Mouse (Mus musculus): Measurements from ENCODE around the gene Rars. TPM values are rescaled to one million over a fixed set of nuclear protein-coding genes. Genes with fewer than 3 reads are reported as not detected.
"Not testable (repeated sequence)": the region's sequence is repeated elsewhere in the genome, so short reads cannot be mapped to it uniquely, and the experiment has no call there.

The Rars gene
- polyA plus RNA-seq, 1 experiment: 22.4 TPM

DNA sequence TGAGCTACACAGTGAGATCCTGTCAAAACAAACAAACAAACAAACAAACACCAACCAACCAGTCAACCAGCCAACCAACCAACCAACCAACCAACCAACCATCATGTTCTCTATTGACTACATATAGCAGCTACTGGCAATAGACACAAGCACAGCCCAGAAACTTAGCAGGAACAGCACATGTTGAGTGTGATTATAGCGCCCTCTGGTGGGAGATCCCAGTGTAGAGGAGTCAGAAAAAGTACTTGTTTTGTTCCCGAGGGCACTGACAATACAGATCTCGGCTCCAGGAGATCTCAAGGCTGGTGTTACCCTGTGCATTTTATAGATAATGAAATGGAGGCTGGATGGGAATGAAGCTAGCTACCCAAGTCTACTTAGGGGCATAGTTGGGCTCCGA is 18.4 kb upstream of the Rars start:
- Histone ChIP-seq H3K27ac (replicated peaks; ENCODE audit: low read depth, low read length) (no peak overlapping the region), H3K4me1 (ENCODE audit: control insufficient read depth, insufficient read depth, insufficient read length, low read length) (no peaks in the 10 kb centered on the region)

DNA sequence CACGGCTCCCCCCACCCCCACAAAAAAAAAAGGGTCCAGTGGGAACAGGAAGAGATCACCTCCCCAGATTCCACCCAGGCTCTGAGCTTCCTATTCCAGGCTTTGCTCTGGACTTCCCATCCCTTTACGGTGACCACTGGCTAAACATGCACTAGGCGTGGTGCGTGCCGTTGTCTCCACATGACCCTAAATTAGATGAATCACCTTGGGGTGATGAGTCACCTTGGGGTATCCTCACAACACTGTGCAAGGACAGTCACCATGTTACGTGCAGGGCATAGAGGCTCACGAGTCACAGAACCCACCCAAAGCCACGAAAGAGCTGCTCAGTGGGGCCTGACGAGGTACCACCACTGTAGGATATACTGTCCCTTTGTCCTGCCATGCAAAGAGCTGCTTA is 10.0 kb upstream of the Rars start:
- H3K4me1 ChIP-seq (ENCODE audit: control insufficient read depth, insufficient read depth, insufficient read length, low read length): no peaks in the 10 kb centered on the region
- H3K4me3 ChIP-seq (ENCODE audit: insufficient read depth, low read depth, low read length): no peak overlapping the region
- H3K27ac ChIP-seq (replicated peaks; ENCODE audit: low read depth, low read length): no peak overlapping the region

More for the DNA sequence above, 18.4 kb upstream of the Rars start:
- H3K4me3 ChIP-seq (ENCODE audit: insufficient read depth, low read depth, low read length): no peak overlapping the region

DNA sequence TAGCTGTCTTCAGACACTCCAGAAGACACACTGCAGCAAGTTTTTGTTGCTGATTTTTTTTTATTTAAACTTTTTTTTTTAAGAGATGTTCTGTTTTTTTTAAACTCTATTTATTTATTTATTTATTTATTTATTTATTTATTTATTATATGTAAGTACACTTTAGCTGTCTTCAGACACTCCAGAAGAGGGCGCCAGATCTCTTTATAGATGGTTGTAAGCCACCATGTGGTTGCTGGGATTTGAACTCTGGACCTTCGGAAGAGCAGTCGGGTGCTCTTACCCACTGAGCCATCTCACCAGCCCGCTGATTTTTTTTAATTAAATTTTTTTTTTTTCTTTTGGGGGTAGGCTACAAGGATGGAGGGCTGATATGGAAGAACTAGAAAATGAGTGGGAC is 8.3 kb upstream of the Rars start:
- not testable (repeated sequence) for H3K27ac ChIP-seq (replicated peaks; ENCODE audit: low read depth, low read length); H3K4me3 ChIP-seq (ENCODE audit: insufficient read depth, low read depth, low read length); H3K4me1 ChIP-seq (ENCODE audit: control insufficient read depth, insufficient read depth, insufficient read length, low read length)

DNA sequence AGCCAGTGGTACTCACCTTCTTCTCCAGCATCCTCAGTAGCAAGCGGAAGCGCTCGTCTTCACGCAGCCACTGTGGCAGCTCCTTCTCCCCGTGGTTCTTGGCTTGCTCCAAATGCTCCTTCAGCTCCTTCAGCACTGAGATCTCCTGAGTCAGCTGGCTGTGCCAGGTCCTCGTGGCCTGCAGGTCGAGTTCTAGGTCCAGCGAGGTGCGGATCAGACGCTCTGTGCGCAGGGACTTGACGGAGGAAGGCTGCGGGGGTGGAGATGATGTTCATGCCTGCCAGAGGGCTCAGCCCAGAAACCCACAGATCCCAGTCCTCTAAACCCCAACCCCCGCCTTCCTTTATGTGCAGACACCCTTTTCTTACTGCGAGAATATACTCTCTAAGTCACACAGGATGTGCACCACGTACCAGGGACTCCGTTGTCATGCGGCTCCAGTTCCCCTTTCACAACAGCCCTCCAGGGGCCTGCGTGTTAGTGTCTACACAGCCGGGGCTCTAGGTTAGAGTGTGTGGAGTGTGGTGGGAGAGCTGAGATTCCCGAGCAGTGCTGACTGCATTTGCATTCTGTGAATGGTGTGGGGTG is 7.5 kb upstream of the Rars start:
- H3K4me1 ChIP-seq (ENCODE audit: control insufficient read depth, insufficient read depth, insufficient read length, low read length): no peaks in the 10 kb centered on the region
- no peak overlapping the region for H3K4me3 ChIP-seq (ENCODE audit: insufficient read depth, low read depth, low read length)
- H3K27ac ChIP-seq (replicated peaks; ENCODE audit: low read depth, low read length): no peak overlapping the region

DNA sequence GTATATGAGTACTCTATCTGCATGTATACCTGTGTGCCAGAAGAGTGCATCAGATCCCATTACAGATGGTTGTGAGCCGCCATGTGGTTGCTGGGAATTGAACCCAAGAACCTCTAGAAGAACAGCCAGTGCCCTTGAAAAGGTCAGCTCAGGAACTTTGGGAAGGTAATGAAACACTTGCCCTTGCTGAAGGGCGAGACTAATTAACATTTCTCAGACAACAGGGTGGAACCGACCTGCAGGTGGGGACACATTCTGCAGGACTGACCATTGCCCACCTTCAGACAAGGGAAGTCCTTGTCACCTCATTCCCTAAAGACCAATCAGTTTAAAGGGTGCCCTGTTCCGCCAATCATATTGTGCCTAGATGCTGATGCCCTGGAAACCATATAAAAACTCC is 6.5 kb upstream of the Rars start:
- not testable (repeated sequence) for H3K4me1 ChIP-seq (ENCODE audit: control insufficient read depth, insufficient read depth, insufficient read length, low read length); H3K27ac ChIP-seq (replicated peaks; ENCODE audit: low read depth, low read length)

DNA sequence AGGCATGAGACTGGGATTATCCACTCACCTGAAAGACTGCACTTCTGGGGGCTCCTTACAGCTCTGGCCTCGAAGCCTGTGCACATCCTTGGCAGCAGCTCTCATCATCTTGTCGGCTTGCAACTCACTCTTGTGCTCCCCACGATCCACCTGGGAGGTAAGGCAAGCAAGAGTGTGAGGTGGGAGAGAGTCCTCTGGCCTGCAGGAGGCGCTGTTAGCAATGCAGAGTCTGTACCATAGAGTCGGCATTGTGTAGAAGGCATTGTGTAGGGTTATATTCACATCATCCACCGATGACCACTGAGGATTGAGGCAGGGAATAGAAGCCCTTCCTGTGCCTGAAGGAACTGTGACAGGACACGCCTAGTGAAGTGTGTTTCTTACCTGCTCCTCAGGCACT is 6.0 kb upstream of the Rars start:
- H3K27ac ChIP-seq (replicated peaks; ENCODE audit: low read depth, low read length): no peak overlapping the region
- no peaks in the 10 kb centered on the region for H3K4me1 ChIP-seq (ENCODE audit: control insufficient read depth, insufficient read depth, insufficient read length, low read length)
- no peak overlapping the region for H3K4me3 ChIP-seq (ENCODE audit: insufficient read depth, low read depth, low read length)

More for the DNA sequence above, 6.5 kb upstream of the Rars start:
- not testable (repeated sequence) for H3K4me3 ChIP-seq (ENCODE audit: insufficient read depth, low read depth, low read length)

DNA sequence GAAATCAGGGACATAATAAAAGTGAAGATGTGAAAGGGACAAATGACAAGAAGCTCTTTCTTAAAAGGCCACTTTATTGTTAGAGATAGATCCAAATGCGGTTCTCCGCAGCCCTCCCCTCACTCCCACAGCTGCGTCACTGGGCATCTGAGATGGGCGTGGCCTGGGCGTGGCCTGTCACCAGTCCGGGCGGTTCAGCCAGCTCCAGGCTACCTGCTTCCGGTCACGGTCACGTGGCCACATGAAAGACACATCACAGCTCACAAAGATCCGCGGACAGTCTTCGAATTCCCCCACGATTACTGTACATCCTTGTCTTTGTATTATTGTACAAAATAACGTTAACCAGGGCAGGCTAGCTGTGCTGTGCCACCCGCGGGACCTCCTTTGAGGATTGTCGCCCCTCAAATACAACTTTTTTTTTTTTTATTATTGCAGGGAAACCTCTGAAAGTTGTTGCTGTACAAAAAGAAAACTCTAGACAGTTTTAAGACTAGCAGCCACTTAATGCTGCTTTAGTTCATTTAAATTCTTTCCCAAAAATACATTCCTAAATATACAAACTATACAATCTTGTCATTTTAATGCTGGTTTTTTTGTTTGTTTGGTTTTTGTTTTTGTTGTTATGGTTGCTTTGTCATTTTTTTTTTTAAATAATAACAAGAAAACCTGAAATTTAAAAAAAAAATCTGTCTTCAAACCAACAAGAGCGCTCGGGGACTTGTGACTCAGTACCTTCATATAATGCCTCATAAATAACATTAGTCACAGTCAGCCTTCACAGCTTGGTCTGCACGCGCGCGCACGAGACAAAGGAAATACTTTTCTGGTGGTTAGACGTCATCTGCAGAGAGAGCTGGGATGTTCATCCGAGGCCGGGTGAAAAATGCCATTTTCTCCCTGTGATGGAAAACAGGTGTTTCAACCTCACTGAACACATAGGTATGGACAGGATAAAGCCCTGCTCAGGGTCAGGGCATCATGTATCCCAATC is 4.3 kb upstream of the Rars start:
- Histone ChIP-seq H3K4me3 (ENCODE audit: insufficient read depth, low read depth, low read length) (peak overlapping the region; percentile 65), H3K27ac (replicated peaks; ENCODE audit: low read depth, low read length) (no peak overlapping the region), H3K4me1 (ENCODE audit: control insufficient read depth, insufficient read depth, insufficient read length, low read length) (no peaks in the 10 kb centered on the region)

DNA sequence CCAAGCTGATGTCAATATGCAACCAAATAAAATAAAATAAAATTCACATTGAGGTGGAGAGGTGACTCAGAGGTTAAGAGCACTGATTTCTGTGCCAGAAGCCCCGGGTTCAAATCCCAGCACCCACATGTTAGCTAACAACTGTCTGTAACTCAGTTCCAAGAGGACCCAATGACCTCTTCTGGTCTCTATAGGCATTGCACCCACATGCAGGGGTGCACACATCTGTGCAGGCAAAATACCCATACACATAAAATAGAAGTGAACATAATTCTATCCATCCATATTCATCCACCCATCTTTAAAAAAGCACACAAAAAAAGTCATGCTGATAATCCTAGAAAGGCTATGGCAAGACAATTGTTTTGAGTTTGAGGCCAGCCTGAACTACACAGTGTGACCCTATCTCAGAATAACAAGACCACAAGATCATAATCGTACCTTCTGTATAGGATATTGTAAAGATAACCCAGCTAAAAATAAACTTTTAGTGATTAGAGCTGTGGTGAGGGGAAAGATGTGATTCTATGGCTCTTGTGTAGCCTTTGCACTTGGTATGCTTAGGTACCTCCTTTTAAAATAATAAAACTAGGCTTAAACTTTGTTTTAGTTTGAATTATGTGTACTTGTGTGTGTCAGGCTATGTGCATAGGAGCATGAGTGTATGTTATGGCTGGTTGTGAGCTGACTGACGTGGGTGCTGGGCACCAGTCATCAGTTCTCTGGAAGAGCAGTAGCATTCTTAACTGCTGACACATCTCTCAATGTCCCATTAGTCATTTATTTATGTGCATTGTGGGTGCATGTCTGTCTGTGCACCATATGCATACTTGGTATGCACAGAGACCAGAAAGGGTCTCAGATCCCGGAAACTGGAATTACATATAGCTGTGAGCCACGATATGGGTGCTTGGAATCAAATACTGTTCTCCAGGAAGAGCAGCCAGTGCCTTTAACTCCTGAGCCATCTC is 3.1 kb upstream of the Rars start:
- no peak overlapping the region for H3K4me3 ChIP-seq (ENCODE audit: insufficient read depth, low read depth, low read length)
- 0 out of 2 replicates have a peak overlapping the region, but pooled peaks have one; percentile 12 for H3K27ac ChIP-seq (replicated peaks; ENCODE audit: low read depth, low read length)
- H3K4me1 ChIP-seq (ENCODE audit: control insufficient read depth, insufficient read depth, insufficient read length, low read length): peaks cover 2% of the 10 kb centered on the region; the same call in 1 of the 2 replicates

DNA sequence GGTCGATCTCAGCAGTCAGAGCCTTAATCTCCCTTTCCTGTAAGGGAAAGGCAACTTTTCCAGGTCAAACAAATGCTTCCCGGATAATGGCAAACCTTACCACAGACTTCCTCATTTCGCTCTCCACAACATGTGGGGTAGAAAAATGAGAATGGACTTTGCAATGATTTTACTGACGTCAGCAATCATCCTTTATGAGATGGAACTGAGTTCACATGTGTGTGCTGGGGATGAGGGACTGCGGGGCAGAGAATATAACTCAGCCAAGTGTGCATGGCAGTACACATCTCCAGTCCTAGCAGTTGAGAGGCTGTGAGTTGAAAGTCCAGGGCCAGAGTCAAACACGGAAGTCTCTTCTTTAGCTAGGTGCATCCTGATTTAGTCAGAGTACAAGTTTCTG is 1.0 kb downstream of the Rars start:
- H3K27ac ChIP-seq (replicated peaks; ENCODE audit: low read depth, low read length): no peak overlapping the region
- H3K4me3 ChIP-seq (ENCODE audit: insufficient read depth, low read depth, low read length): peak overlapping the region; percentile 75; the same call in 1 of the 2 replicates
- H3K4me1 ChIP-seq (ENCODE audit: control insufficient read depth, insufficient read depth, insufficient read length, low read length): peaks cover 2% of the 10 kb centered on the region; the same call in 1 of the 2 replicates

DNA sequence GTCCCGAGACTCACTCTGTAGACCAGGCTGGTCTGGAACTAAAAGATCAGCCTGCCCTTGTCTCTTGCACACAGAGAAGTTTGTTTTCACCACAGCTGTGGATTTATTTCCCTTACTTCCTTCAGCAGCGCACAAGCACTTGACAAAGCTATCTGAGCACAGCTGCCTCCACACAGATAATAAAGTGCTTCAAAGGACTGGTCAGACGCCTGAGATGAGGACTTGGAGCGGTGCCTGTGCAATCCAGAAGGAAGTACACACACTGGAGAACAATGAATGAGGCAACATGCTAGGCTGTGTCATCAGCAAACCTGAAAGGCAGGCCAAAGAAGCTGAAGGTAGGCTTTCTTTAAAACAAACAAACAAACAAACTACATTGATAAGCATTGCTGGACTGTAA is 2.2 kb downstream of the Rars start:
- Histone ChIP-seq H3K4me3 (ENCODE audit: insufficient read depth, low read depth, low read length) (no peak overlapping the region), H3K27ac (replicated peaks; ENCODE audit: low read depth, low read length) (no peak overlapping the region), H3K4me1 (ENCODE audit: control insufficient read depth, insufficient read depth, insufficient read length, low read length) (peaks cover 2% of the 10 kb centered on the region; the same call in 1 of the 2 replicates)

DNA sequence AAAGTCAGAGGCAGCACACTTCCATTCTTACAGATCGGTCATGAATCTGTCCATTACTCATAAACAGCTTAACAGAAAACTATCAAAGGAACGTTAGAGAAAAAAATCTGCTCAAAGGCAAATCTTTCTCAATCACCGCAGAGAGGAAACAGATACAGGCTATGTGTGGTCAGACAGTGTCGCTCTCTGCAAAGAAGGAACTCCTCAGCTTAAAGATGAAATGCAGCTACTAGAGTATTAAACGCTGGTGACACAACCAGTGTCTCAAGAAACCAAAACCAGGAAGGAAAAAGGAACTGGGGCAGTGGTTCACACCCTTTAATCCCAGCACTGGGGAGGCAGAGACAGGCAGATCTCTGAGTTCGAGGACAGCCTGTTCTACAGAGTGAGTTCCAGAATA is 6.6 kb downstream of the Rars start:
- H3K4me3 ChIP-seq (ENCODE audit: insufficient read depth, low read depth, low read length): no peak overlapping the region
- no peak overlapping the region for H3K27ac ChIP-seq (replicated peaks; ENCODE audit: low read depth, low read length)
- H3K4me1 ChIP-seq (ENCODE audit: control insufficient read depth, insufficient read depth, insufficient read length, low read length): no peaks in the 10 kb centered on the region

DNA sequence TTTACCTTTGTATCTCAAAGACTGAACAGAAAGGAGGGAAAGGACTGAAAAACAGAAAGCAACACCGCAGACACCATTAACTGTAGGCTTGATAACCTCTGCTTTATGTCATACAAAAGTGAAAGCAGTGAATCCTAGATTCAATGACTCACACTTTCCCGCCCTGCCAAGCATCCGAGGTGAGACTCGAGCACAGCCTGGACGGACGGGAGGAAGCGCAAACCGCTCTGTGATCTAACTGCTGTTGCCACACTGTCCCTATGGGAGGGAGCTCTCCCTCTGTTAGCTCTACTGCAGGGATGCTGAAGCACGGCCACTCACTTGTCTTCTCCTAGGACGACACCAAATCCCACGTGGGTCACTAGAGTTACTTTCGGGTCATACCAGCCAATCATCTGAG is 18.0 kb downstream of the Rars start:
- Histone ChIP-seq H3K4me1 (ENCODE audit: control insufficient read depth, insufficient read depth, insufficient read length, low read length) (no peaks in the 10 kb centered on the region), H3K27ac (replicated peaks; ENCODE audit: low read depth, low read length) (no peak overlapping the region), H3K4me3 (ENCODE audit: insufficient read depth, low read depth, low read length) (no peak overlapping the region)

DNA sequence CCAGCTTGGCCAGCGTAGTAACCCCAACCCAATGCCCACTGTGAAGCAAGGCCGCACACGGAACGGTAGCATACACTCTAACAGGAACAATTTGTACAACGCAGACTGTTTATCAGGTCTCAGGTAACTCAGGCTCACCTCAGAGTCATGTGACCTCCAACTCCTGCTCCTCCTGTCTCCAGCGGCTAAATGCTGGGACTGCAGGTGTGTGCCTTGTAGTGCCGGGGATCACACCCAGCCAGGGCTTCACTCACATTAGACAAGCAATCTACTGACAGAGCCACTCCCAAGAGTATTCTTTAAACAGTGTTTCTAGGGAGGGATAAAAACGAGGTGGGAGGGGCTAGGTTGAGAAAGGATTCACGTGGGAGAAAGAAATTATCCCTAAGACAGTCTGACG is 22.8 kb downstream of the Rars start:
- Histone ChIP-seq H3K27ac (replicated peaks; ENCODE audit: low read depth, low read length) (no peak overlapping the region), H3K4me1 (ENCODE audit: control insufficient read depth, insufficient read depth, insufficient read length, low read length) (no peaks in the 10 kb centered on the region)

DNA sequence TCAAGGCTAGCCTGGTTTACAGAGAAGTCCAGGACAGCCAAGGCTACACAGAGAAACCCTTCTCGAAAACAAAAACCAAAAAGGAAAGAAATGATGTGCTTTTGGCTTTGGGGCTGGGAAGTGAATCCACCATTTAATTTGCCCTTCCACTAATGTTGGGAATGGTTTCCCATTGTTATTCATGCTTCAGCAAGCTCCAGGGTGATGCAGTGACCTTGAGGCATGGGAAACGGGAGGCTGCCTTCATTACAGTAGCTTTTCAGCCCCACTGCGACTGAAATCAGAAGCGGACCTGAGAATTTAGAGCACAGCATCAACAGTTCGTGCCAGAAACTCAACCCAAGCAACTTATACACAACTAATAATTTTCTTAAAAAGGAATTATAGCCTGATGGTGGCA is 33.0 kb downstream of the Rars start:
- no peaks in the 10 kb centered on the region for H3K4me1 ChIP-seq (ENCODE audit: control insufficient read depth, insufficient read depth, insufficient read length, low read length)
- H3K4me3 ChIP-seq (ENCODE audit: insufficient read depth, low read depth, low read length): no peak overlapping the region
- no peak overlapping the region for H3K27ac ChIP-seq (replicated peaks; ENCODE audit: low read depth, low read length)

More for the DNA sequence above, 22.8 kb downstream of the Rars start:
- H3K4me3 ChIP-seq (ENCODE audit: insufficient read depth, low read depth, low read length): no peak overlapping the region

DNA sequence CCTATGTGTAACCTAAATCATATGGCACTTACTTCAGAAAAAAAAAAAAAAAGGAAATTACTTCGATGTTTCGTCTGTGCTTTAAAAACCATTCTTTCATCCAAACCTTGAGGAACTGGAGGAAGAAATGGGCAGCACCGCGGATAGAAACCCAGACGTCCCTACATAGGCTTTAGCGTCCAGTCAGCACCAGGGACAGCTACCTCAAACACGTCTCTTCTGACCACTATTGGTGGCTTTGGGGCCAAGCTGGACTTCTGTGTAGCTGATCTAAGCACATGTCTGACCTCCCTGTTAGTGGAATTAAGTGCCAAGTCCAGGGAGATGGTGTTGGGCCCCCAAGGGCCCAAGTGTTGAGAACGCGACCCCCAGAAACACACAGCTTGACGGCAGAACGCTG is 35.4 kb downstream of the Rars start, which contains the start of gene Fbll1:
Fbll1 (minus strand) TSS at position 11 of the 400 bp plus-strand sequence.
- no peaks in the 10 kb centered on the region for H3K4me1 ChIP-seq (ENCODE audit: control insufficient read depth, insufficient read depth, insufficient read length, low read length)

More for the DNA sequence above, 35.4 kb downstream of the Rars start, which contains the start of gene Fbll1:
- Histone ChIP-seq H3K4me3 (ENCODE audit: insufficient read depth, low read depth, low read length) (no peak within 1 kb of the TSS), H3K27ac (replicated peaks; ENCODE audit: low read depth, low read length) (no peak within 1 kb of the TSS)
